Mouse (Mus musculus): Measurements from ENCODE around the gene Il18. TPM values are rescaled to one million over a fixed set of nuclear protein-coding genes. Genes with fewer than 3 reads are reported as not detected.
A peak's percentile ranks its signal among the peaks of the same experiment; 100 is the strongest.

The Il18 gene
- polyA plus RNA-seq, 1 experiment from 2014 or later: 17.2 TPM

DNA sequence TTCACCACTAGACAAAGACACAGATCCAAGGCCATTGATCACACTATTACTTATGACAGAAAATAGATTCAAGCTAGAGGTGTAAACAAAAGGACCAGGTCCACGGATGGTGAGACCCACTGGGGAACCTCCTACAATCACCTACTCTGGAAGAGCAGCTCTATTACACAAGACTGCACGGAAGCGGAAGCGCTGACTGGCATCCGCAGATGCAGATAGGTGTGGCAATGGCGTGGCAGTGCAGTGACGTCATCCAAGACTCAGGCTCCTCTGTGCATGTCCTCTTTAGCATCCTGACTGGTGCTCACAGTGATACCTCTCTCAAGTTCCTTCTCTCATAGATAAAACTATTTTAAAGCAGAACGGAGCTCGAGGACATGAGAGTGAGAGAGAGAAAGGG lies 38.3 kb downstream of the Il18 start:
- H3K9me3 ChIP-seq: no peaks in the 10 kb centered on the region
- no peak overlapping the region for H3K4me2 ChIP-seq
- H3K27ac ChIP-seq (replicated peaks): no peak overlapping the region
- WGBS: 90% methylated on average over 9 of the region's 9 CpGs
- H3K4me1 ChIP-seq (replicated peaks): no peaks in the 10 kb centered on the region
- ATAC-seq (ENCODE audit: low FRiP score, low read depth): no peak
- H3K9ac ChIP-seq: no peak overlapping the region
- H3K36me3 ChIP-seq: peaks cover 30% of the 10 kb centered on the region
- no peak overlapping the region for H3K4me3 ChIP-seq
- H3K27me3 ChIP-seq: no peaks in the 10 kb centered on the region

GRCm38 (mm10) chr9:50593544-50593943 lies 38.9 kb downstream of the Il18 start:
- WGBS: 82% methylated on average over 3 of the region's 3 CpGs
- peaks cover 36% of the 10 kb centered on the region for H3K36me3 ChIP-seq
- no peak for ATAC-seq (ENCODE audit: low FRiP score, low read depth)

GRCm38 (mm10) chr9:50594794-50595417 lies 40.3 kb downstream of the Il18 start:
- Histone ChIP-seq H3K4me2 (no peak overlapping the region), H3K9ac (no peak overlapping the region), H3K4me3 (no peak overlapping the region), H3K4me1 (replicated peaks) (no peaks in the 10 kb centered on the region), H3K9me3 (no peaks in the 10 kb centered on the region), H3K36me3 (peaks cover 49% of the 10 kb centered on the region), H3K27me3 (no peaks in the 10 kb centered on the region), H3K27ac (replicated peaks) (no peak overlapping the region)
- WGBS: 76% methylated on average over 12 of the region's 12 CpGs
- no peak for ATAC-seq (ENCODE audit: low FRiP score, low read depth)

More at GRCm38 (mm10) chr9:50593544-50593943, 38.9 kb downstream of the Il18 start:
- Histone ChIP-seq H3K4me1 (replicated peaks) (no peaks in the 10 kb centered on the region), H3K4me2 (no peak overlapping the region), H3K27ac (replicated peaks) (no peak overlapping the region), H3K27me3 (no peaks in the 10 kb centered on the region), H3K4me3 (no peak overlapping the region), H3K9me3 (no peaks in the 10 kb centered on the region), H3K9ac (no peak overlapping the region)

DNA sequence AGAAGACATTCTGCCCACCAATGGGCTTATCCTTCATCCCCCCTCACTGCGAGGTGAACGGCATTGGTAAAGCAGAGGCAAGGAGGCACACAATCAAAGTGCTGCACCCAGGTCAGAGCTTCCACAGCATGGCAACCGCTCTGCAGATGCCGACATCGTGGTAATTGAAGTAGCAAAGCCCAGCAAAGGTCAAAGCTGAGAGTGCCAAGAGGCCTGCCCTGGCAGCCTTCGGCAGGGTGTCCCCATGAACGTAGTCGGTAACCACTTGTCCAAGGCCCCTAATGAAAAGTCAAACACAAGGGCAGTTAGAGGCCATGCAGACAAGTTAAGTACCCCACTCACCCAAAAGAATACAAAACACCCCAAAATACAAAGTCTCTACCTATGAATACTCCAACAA lies 42.3 kb downstream of the Il18 start:
- Histone ChIP-seq H3K9ac (no peak overlapping the region), H3K9me3 (no peaks in the 10 kb centered on the region), H3K4me3 (no peak overlapping the region), H3K4me2 (no peak overlapping the region), H3K27me3 (no peaks in the 10 kb centered on the region), H3K4me1 (replicated peaks) (peaks cover 10% of the 10 kb centered on the region), H3K27ac (replicated peaks) (no peak overlapping the region), H3K36me3 (peaks cover 57% of the 10 kb centered on the region)
- WGBS: 97% methylated on average over 8 of the region's 8 CpGs
- ATAC-seq (ENCODE audit: low FRiP score, low read depth): no peak

DNA sequence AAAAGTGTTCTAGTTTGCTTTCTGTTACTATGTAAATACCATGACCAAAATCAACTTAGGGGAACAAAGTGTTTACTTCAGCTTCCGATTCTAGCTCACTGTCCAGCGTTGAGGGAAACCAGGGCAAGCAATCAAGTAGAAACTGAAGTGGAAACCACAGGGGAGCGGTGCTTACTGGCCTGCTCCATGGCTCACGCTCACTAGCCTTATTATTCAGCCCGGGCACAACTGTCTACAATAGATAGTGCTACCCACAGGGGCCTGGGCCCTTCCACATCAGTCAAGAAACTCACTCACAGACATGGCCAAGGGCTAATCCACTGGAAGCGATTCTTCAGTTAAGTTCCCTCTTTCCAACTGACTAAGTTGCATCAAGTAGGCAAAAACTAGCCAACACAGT lies 46.9 kb downstream of the Il18 start:
- no peak overlapping the region for H3K4me3 ChIP-seq
- no peaks in the 10 kb centered on the region for H3K9me3 ChIP-seq
- H3K27me3 ChIP-seq: no peaks in the 10 kb centered on the region
- no peak overlapping the region for H3K27ac ChIP-seq (replicated peaks)
- WGBS: 85% methylated on average over 6 of the region's 6 CpGs
- peaks cover 52% of the 10 kb centered on the region for H3K36me3 ChIP-seq
- no peak for ATAC-seq (ENCODE audit: low FRiP score, low read depth)
- H3K4me1 ChIP-seq (replicated peaks): peaks cover 36% of the 10 kb centered on the region
- peak overlapping the region; percentile 85; the same call in 1 of the 2 replicates for H3K4me2 ChIP-seq
- no peak overlapping the region for H3K9ac ChIP-seq

GRCm38 (mm10) chr9:50602055-50602845 lies 47.6 kb downstream of the Il18 start:
- peaks cover 36% of the 10 kb centered on the region for H3K4me1 ChIP-seq (replicated peaks)
- no peak overlapping the region for H3K27ac ChIP-seq (replicated peaks)
- peak overlapping the region; percentile 70 for H3K4me3 ChIP-seq
- peak overlapping the region; percentile 85 for H3K4me2 ChIP-seq
- H3K9ac ChIP-seq: peak overlapping the region; percentile 70; the same call in 1 of the 2 replicates
- 94% methylated on average over 7 of the region's 7 CpGs for WGBS
- no peak for ATAC-seq (ENCODE audit: low FRiP score, low read depth)
- H3K27me3 ChIP-seq: no peaks in the 10 kb centered on the region
- peaks cover 47% of the 10 kb centered on the region for H3K36me3 ChIP-seq
- H3K9me3 ChIP-seq: no peaks in the 10 kb centered on the region

GRCm38 (mm10) chr9:50603189-50603997 lies 48.8 kb downstream of the Il18 start, which contains the start of the genes Sdhd and Timm8b:
TSS of gene Sdhd (minus strand) at chr9:50603812.
TSS of gene Timm8b (plus strand) at chr9:50603910.
- H3K4me3 ChIP-seq: peak within 1 kb of the TSS; percentile 70
- H3K9me3 ChIP-seq: no peaks in the 10 kb centered on the region
- peak; percentile 99 for ATAC-seq (ENCODE audit: low FRiP score, low read depth)
- H3K27ac ChIP-seq (replicated peaks): peak within 1 kb of the TSS; percentile 91
- peak within 1 kb of the TSS; percentile 70 for H3K9ac ChIP-seq
- WGBS: 1% methylated on average over 48 of the region's 48 CpGs
- H3K36me3 ChIP-seq: peaks cover 46% of the 10 kb centered on the region
- H3K4me2 ChIP-seq: peak within 1 kb of the TSS; percentile 85
- no peaks in the 10 kb centered on the region for H3K27me3 ChIP-seq
- H3K4me1 ChIP-seq (replicated peaks): peaks cover 36% of the 10 kb centered on the region

DNA sequence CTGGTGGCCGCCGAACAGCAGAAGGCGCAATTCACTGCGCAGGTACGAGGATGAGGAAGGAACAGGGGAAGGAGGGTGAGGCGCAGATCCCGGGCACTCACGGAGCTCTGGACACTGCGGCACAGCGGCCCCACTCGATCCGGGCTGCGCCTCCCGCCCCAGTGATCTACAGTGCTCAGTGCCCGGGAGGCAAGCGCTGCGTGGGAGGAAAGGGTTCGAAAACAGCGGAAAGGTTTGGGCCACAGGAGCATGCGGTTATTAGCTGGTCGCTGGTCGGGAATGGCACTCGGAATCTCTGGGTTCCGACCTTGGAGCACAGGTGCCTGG lies 49.3 kb downstream of the Il18 start:
- ATAC-seq (ENCODE audit: low FRiP score, low read depth): peak; percentile 94
- Histone ChIP-seq H3K36me3 (peaks cover 42% of the 10 kb centered on the region), H3K27ac (replicated peaks) (peak overlapping the region; percentile 91), H3K4me3 (peak overlapping the region; percentile 70), H3K4me1 (replicated peaks) (peaks cover 36% of the 10 kb centered on the region), H3K9me3 (no peaks in the 10 kb centered on the region), H3K4me2 (peak overlapping the region; percentile 85), H3K27me3 (no peaks in the 10 kb centered on the region), H3K9ac (peak overlapping the region; percentile 70)
- under 1% methylated on average over 24 of the region's 24 CpGs for WGBS

- no peaks in the 10 kb centered on the region for H3K27me3 ChIP-seq
- H3K36me3 ChIP-seq: peaks cover 39% of the 10 kb centered on the region
- H3K4me1 ChIP-seq (replicated peaks): peaks cover 36% of the 10 kb centered on the region
- no peak for ATAC-seq (ENCODE audit: low FRiP score, low read depth)
- WGBS: 6% methylated on average over 6 of the region's 6 CpGs
- H3K4me3 ChIP-seq: peak overlapping the region; percentile 70
- H3K9ac ChIP-seq: peak overlapping the region; percentile 70
- peak overlapping the region; percentile 85 for H3K4me2 ChIP-seq
- H3K9me3 ChIP-seq: no peaks in the 10 kb centered on the region
- peak overlapping the region; percentile 91 for H3K27ac ChIP-seq (replicated peaks)
These were observed 49.7 kb downstream of the Il18 start for GRCm38 (mm10) chr9:50604338-50604737.

DNA sequence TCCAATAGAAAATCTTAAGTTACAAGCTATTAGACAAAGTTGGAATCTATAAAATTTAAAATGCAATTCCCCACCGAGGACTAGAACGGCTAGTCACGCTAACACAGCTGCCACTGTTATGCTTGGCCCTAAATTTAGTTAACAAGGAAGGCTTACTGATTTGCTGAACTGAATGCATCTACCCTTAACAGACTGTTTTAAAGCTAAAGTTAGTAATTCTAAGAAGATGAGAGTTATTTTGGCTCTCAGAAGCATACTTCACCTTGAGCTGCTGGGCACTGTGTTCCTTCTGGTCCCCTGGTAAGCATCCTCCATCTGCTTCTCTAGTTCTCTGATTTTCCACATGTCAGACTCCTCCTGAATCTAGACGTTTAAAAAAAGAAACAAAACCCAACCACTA lies 57.5 kb downstream of the Il18 start:
- Histone ChIP-seq H3K9ac (no peak overlapping the region), H3K36me3 (peaks cover 68% of the 10 kb centered on the region), H3K27me3 (no peaks in the 10 kb centered on the region), H3K4me1 (replicated peaks) (peaks cover 24% of the 10 kb centered on the region), H3K4me3 (no peak overlapping the region), H3K4me2 (no peak overlapping the region), H3K9me3 (no peaks in the 10 kb centered on the region), H3K27ac (replicated peaks) (no peak overlapping the region)
- 86% methylated on average over 4 of the region's 4 CpGs for WGBS
- ATAC-seq (ENCODE audit: low FRiP score, low read depth): no peak

DNA sequence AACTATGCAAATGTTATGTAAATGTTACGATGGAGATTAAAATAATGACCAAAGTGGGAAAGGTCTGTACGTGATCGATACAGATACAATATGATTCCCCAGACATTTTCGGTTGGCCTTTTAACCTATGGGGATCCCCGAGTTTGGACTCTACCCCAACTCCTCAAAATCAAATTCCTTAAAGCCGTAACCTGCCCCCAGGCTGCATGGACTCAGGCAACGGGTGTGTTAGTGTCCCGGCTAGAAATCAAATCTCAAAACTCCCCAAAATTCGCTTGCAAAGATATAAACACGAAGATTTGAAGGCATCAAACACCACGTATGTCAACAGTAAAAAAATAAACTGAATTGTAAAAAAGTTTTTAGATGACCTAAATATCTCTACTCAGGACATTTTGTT lies 61.5 kb downstream of the Il18 start:
- no peaks in the 10 kb centered on the region for H3K9me3 ChIP-seq
- peaks cover 39% of the 10 kb centered on the region for H3K36me3 ChIP-seq
- peak overlapping the region; percentile 87 for H3K4me2 ChIP-seq
- no peaks in the 10 kb centered on the region for H3K27me3 ChIP-seq
- H3K4me1 ChIP-seq (replicated peaks): peaks cover 30% of the 10 kb centered on the region
- ATAC-seq (ENCODE audit: low FRiP score, low read depth): no peak
- peak overlapping the region; percentile 97 for H3K9ac ChIP-seq
- H3K27ac ChIP-seq (replicated peaks): peak overlapping the region; percentile 94; the same call in 1 of the 2 replicates
- 42% methylated on average over 11 of the region's 11 CpGs for WGBS
- H3K4me3 ChIP-seq: peak overlapping the region; percentile 100
